Comparison of ENCODE assay signal across 9 mouse cellular contexts in genomic region chr13:93967138-93967537, GRCm38 (mm10).
DNase-seq lines count a peak whose midpoint lies in the region; ATAC-seq lines count a peak whose summit lies in the region.
"Had no signal": no experiment of that assay in that cellular context is flagged by ENCODE, and none has a peak within 500 bp of the region (broad histone marks: within the 10 kb centered on the region; RNA-seq: fewer than 3 reads in every experiment).

No protein-coding gene starts in this region.

- no peaks in the 10 kb centered on the region for H3K36me3 ChIP-seq in neural tube, embryonic 15.5 days

- 30% methylated on average over 9 of the region's 9 CpGs for WGBS in neural tube, embryonic 15.5 days

- no peak overlapping the region for H3K9ac ChIP-seq in neural tube, embryonic 15.5 days (replicated peaks)

- H3K4me3 ChIP-seq in neural tube, embryonic 15.5 days (replicated peaks), result no peak overlapping the region

- H3K4me1 ChIP-seq in neural tube, embryonic 15.5 days, result peaks cover 8% of the 10 kb centered on the region

- H3K4me2 ChIP-seq in neural tube, embryonic 15.5 days, result no peak overlapping the region

- no peaks in the 10 kb centered on the region for H3K9me3 ChIP-seq in neural tube, embryonic 15.5 days (replicated peaks)

- peak; percentile 34 for DNase-seq in embryo, embryonic 11 days
- no peak for DNase-seq in embryo, embryonic 10 days (ENCODE audit: low spot score)
- DNase-seq in Muller cell, postnatal 12 days (ENCODE audit: inconsistent ontology term), result peak; percentile 71
- DNase-seq in cerebellum, postnatal 36 days, result peak; percentile 6 to 15
- peak; percentile 40 for DNase-seq in layer of hippocampus, adult 9-11 months
- DNase-seq in B cell, adult 2 months, result no peak
- DNase-seq in yolk sac, embryonic 10.5 days (ENCODE audit: low spot score), result no peak

- 0 out of 2 replicates have a peak overlapping the region, but pooled peaks have one; percentile 1 for H3K27ac ChIP-seq in neural tube, embryonic 15.5 days (replicated peaks)
- H3K27ac ChIP-seq: kidney, postnatal 0 days had no signal

- ATAC-seq in neural tube, embryonic 15.5 days (ENCODE audit: low FRiP score), result peak; percentile 77; the same call in 1 of the 2 replicates

- H3K27me3 ChIP-seq in neural tube, embryonic 15.5 days (replicated peaks), result no peaks in the 10 kb centered on the region

Comparison
In these comparisons a context has a peak if more than half of its experiments do, and no peak if none do; other contexts are left out.
1. DNase-seq: peak in embryo, embryonic 11 days (single experiment), Muller cell, postnatal 12 days (single experiment), cerebellum, postnatal 36 days (2 of 2) and layer of hippocampus, adult 9-11 months (single experiment); none in embryo, embryonic 10 days (single experiment), B cell, adult 2 months (0 of 2) and yolk sac, embryonic 10.5 days (single experiment).